Mouse (Mus musculus): ENCODE results near the gene Svep1. TPM values are rescaled to one million over a fixed set of nuclear protein-coding genes. Genes with fewer than 3 reads are reported as not detected.

Svep1 gene
- polyA plus RNA-seq, 1 experiment from 2014 or later = 1.6 TPM

Other genes with a start within 250 kb of the Svep1 start
- not detected in 2 replicates for gene Txndc8, start 197.7 kb downstream of the Svep1 start, polyA plus RNA-seq (2014; fragmentation: Nextera tagmentation; extraction: Ambion mirVana)
- gene Musk, start 79.1 kb upstream of the Svep1 start, polyA plus RNA-seq (2014; fragmentation: Nextera tagmentation; extraction: Ambion mirVana) = 1.7 TPM in 2 replicates